Mouse (Mus musculus) embryonic facial prominence, embryonic 11.5 days (tissue): ENCODE results near the gene Oxsr1. TPM values are rescaled to one million over a fixed set of nuclear protein-coding genes. Genes with fewer than 3 reads are reported as not detected.

Experiments used
- ATAC-seq: fragments of 200-750 bp; cut with Nextera tagmentation; replicated peaks from 2 replicates; pipeline ENCODE4 v1.8.0; 2017; ENCODE audit warnings: low read depth; ENCODE audit not compliant: insufficient number of reproducible peaks, low FRiP score, low TSS enrichment
- DNase-seq: peaks from one replicate; pipeline ENCODE4 v3.0.0-alpha.2; 2015; ENCODE audit warnings: low spot score
- H3K27ac ChIP-seq: fragments of 300-500 bp; sonication (generic); replicated peaks from 2 replicates; pipeline ENCODE4 v1.5.1; 2014; ENCODE audit warnings: mild to moderate bottlenecking, low read depth, low read length, control low read depth
- H3K27me3 ChIP-seq: fragments of 300-500 bp; sonication (generic); 2 replicates; pipeline ENCODE4 v1.6.1; 2014; ENCODE audit warnings: mild to moderate bottlenecking, low read length, moderate library complexity, mixed read lengths; ENCODE audit not compliant: control insufficient read depth, insufficient read depth
- H3K36me3 ChIP-seq: fragments of 300-500 bp; sonication (generic); replicated peaks from 2 replicates; pipeline ENCODE4 v1.6.1; 2014; ENCODE audit warnings: low read depth, mild to moderate bottlenecking, low read length, moderate library complexity, mixed read lengths; ENCODE audit not compliant: control insufficient read depth, insufficient read depth
- H3K4me1 ChIP-seq: fragments of 300-500 bp; sonication (generic); 2 replicates; pipeline ENCODE4 v1.6.1; 2014; ENCODE audit warnings: low read length, mixed read lengths; ENCODE audit not compliant: control insufficient read depth, insufficient read depth
- H3K4me2 ChIP-seq: fragments of 300-500 bp; sonication (generic); 2 replicates; pipeline ENCODE4 v1.6.1; 2014; ENCODE audit warnings: low read depth, mild to moderate bottlenecking, control low read depth, low read length, moderate library complexity
- H3K4me3 ChIP-seq: fragments of 300-500 bp; sonication (generic); 2 replicates; pipeline ENCODE4 v1.5.1; 2014; ENCODE audit warnings: low read depth, low read length, control low read depth
- H3K9ac ChIP-seq: fragments of 300-500 bp; sonication (generic); replicated peaks from 2 replicates; pipeline ENCODE4 v1.6.1; 2014; ENCODE audit warnings: mild to moderate bottlenecking, control low read depth, low read length
- H3K9me3 ChIP-seq: fragments of 300-500 bp; sonication (generic); replicated peaks from 2 replicates; pipeline ENCODE4 v1.6.1; 2016; ENCODE audit warnings: mild to moderate bottlenecking, low read length, inconsistent platforms, mixed read lengths; ENCODE audit not compliant: control insufficient read depth
- WGBS: fragments of 180-500 bp; shearing (Covaris S2); extraction: QIAGEN DNeasy Blood & Tissue Kit; methylation state at CpG from one replicate; pipeline ENCODE4 v1.1.7; 2014; 5-methylcytosine and 5-hydroxymethylcytosine counted together
- polyA plus RNA-seq: library from polyadenylated mRNA; unstranded; fragments of >200 nt; fragmentation: Nextera tagmentation; extraction: Ambion mirVana; gene quantifications from 2 replicates; pipeline ENCODE4 v1.2.1, GENCODE M21; 2014

The Oxsr1 gene
- polyA plus RNA-seq, 1 experiment from 2014 or later, result 15.0 TPM

DNA sequence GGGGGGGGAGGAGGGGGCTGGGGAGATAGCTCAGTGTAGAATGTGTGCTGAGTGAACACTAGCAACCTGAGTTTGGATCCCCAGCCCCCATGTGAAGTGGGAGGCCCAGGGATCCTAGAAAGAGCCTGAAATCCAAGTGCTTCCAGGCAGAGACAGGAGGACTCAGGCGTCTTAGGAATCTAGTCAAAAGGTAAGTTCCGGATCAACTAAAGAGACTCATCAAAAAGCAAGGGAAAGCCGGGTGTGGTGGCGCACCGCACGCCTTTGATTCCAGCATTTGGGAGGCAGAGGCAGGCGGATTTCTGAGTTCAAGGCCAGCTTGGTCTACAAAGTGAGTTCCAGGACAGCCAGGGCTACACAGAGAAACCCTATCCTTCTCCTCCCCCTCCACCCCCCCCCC, 1.8 kb downstream of the Oxsr1 start:
- DNase-seq (no peak), ATAC-seq (no peak)
- Histone ChIP-seq H3K9ac (no peak overlapping the region), H3K27ac (no peak overlapping the region), H3K36me3 (no peaks in the 10 kb centered on the region), H3K4me2 (no peak overlapping the region), H3K9me3 (no peaks in the 10 kb centered on the region), H3K4me1 (no peaks in the 10 kb centered on the region), H3K4me3 (no peak overlapping the region), H3K27me3 (no peaks in the 10 kb centered on the region)
- 81% methylated on average over 7 of the region's 7 CpGs for WGBS

DNA sequence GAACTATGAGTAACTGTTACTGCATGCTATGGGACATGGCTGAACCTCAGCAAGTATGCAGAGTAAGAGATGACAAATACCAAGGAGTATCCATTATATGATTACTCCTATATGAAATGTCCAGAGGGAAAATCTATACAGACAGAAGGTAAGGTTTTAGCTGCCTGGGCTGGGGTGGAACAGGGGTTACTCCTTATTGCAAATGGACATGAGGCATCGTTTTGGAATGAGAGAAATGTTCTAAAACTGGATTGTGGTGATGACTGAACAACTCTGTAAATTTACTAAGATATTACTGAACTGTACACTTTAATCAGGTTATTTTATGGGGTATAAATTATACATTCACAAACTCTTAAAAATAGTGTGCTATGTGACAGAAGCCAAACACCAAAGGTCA, 3.3 kb downstream of the Oxsr1 start:
- 88% methylated on average over 1 of the region's 1 CpGs for WGBS
- Histone ChIP-seq H3K4me3 (no peak overlapping the region), H3K27ac (no peak overlapping the region), H3K9ac (no peak overlapping the region), H3K36me3 (no peaks in the 10 kb centered on the region), H3K4me1 (no peaks in the 10 kb centered on the region), H3K9me3 (no peaks in the 10 kb centered on the region), H3K4me2 (no peak overlapping the region), H3K27me3 (no peaks in the 10 kb centered on the region)
- DNase-seq, result no peak
- ATAC-seq, result no peak

DNA sequence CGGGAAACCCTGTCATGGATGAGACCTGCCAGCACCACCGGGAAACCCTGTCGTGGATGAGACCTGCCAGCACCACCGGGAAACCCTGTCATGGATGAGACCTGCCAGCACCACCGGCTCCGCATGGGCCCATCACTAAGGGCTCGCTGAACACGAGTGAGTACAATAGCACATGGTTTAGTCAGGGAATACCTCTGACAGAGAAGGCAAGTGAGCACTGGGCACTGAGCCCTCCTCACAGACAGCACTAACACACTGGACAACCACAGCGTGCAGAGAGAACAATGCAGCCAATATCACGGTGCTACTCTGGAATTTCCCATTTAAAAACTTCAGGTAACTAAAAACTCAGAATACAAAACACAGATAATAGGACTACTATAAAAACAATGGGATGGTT, 9.1 kb downstream of the Oxsr1 start:
- Histone ChIP-seq H3K9me3 (no peaks in the 10 kb centered on the region), H3K4me2 (no peak overlapping the region), H3K36me3 (no peaks in the 10 kb centered on the region), H3K27ac (no peak overlapping the region), H3K4me1 (no peaks in the 10 kb centered on the region), H3K27me3 (no peaks in the 10 kb centered on the region), H3K4me3 (no peak overlapping the region), H3K9ac (no peak overlapping the region)
- WGBS, result 95% methylated on average over 10 of the region's 10 CpGs
- ATAC-seq (no peak), DNase-seq (no peak)

DNA sequence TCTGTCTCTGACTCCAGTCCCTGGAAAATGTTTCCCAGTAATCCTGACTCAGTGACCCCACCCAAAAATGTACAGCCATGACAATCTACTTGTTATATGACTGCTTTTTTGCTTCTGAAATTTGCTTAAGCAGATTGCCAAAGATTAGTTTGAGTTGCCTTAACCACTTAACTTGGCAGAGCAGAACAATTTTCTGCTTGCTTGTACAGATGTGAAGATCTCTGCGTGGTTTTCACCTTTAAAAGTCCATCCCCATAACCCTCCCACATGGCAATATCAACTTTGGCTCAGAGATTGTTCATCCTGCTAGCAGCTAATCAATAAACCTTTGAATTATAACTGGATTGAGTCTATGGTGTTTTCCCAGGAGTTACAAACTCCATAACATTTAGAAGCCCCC, 13.2 kb downstream of the Oxsr1 start:
- Histone ChIP-seq H3K36me3 (no peaks in the 10 kb centered on the region), H3K9me3 (no peaks in the 10 kb centered on the region), H3K4me3 (no peak overlapping the region), H3K4me1 (no peaks in the 10 kb centered on the region), H3K9ac (no peak overlapping the region), H3K27me3 (no peaks in the 10 kb centered on the region), H3K4me2 (no peak overlapping the region), H3K27ac (no peak overlapping the region)
- DNase-seq, result no peak
- ATAC-seq, result no peak
- WGBS, result 85% methylated on average over 1 of the region's 1 CpGs

DNA sequence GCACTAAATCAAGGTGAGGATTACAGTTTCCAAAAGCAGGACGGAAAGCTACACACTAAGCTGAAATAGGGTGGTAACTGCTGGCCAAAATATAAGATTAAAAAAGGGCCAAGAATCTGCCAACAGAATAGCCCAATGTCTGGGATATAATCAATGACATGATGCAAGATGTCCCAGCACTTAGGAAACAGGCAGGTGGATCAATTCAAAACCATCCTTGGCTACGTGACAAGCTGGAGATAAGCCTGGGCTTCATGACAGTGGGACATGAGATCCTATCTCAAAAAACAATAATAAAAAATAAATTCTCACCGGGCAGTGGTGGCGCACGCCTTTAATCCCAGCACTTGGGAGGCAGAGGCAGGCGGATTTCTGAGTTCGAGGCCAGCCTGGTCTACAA, 16.4 kb downstream of the Oxsr1 start:
- Histone ChIP-seq H3K4me1 (no peaks in the 10 kb centered on the region), H3K27ac (no peak overlapping the region), H3K4me2 (no peak overlapping the region), H3K36me3 (no peaks in the 10 kb centered on the region), H3K27me3 (no peaks in the 10 kb centered on the region), H3K4me3 (no peak overlapping the region), H3K9me3 (no peaks in the 10 kb centered on the region), H3K9ac (no peak overlapping the region)
- DNase-seq (no peak), ATAC-seq (no peak)
- 93% methylated on average over 7 of the region's 7 CpGs for WGBS

DNA sequence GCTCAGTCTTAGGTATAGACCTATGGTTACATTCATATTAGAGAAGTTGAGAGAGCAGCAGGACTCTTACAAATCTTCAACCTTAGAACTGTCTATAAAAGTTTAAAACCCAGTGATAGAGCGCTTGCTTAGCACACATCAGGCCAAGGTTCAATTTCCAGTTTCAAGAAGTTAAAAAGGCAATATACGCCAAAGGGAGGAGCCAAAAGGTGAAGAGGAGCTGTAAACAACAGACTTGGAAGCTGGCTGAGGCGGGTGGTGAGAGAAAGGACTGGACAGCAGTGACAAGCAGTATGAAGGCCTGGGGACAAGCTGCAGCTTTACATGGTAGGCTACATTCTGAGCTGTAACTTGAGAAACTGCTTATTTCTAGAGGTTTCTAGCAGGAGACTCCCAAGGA, 23.7 kb downstream of the Oxsr1 start:
- no peak overlapping the region for H3K4me3 ChIP-seq
- DNase-seq, result no peak
- no peak for ATAC-seq
- H3K36me3 ChIP-seq, result no peaks in the 10 kb centered on the region
- H3K27me3 ChIP-seq, result no peaks in the 10 kb centered on the region
- WGBS, result 89% methylated on average over 3 of the region's 3 CpGs
- H3K4me2 ChIP-seq, result no peak overlapping the region
- H3K9ac ChIP-seq, result no peak overlapping the region
- H3K4me1 ChIP-seq, result no peaks in the 10 kb centered on the region
- H3K9me3 ChIP-seq, result no peaks in the 10 kb centered on the region
- H3K27ac ChIP-seq, result no peak overlapping the region

DNA sequence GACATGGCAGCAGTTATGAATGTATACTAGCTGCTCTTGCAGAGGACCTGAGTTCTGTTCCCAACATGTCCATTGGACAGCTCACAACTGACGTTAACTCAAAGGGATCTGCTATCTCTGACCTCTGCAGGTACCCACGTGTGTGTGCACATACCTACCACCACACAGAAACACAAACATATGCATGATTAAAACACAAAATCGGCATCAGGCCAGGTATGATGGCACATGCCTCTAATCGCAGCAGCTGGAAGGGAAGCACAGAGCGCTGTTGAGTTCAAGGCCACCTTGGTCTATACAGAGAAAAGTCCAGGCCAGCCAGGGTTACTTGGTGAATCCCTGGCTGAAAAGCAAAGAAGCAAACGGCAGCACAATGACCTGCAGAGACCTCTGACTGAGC, 24.5 kb downstream of the Oxsr1 start:
- WGBS, result 89% methylated on average over 6 of the region's 6 CpGs

DNA sequence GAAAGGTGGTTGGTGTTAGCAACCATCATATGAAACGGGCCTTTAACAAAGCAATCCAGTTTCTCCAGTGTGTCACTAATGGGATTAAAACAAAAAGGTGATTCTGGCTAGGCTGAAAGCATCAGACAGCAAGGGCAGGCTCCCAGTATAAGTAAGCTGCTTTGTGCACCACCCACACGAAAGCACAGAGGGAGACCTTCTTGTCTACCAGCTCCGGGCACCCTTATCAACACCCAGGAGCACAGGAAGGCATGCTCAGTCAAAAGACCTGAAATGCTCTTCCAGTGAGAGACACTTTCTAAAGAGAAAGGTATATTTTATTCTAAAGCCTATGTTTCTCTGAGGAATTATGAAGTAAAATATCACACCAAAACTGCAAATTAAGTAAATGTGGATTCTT, 31.4 kb downstream of the Oxsr1 start:
- no peaks in the 10 kb centered on the region for H3K9me3 ChIP-seq
- WGBS, result 87% methylated on average over 3 of the region's 3 CpGs
- H3K27me3 ChIP-seq, result no peaks in the 10 kb centered on the region
- H3K4me3 ChIP-seq, result no peak overlapping the region
- no peak overlapping the region for H3K9ac ChIP-seq
- ATAC-seq (no peak), DNase-seq (no peak)
- no peaks in the 10 kb centered on the region for H3K36me3 ChIP-seq
- H3K27ac ChIP-seq, result no peak overlapping the region
- no peaks in the 10 kb centered on the region for H3K4me1 ChIP-seq
- no peak overlapping the region for H3K4me2 ChIP-seq

More for the DNA sequence above, 24.5 kb downstream of the Oxsr1 start:
- Histone ChIP-seq H3K9me3 (no peaks in the 10 kb centered on the region), H3K27ac (no peak overlapping the region), H3K9ac (no peak overlapping the region), H3K4me1 (no peaks in the 10 kb centered on the region), H3K4me3 (no peak overlapping the region), H3K36me3 (no peaks in the 10 kb centered on the region), H3K4me2 (no peak overlapping the region), H3K27me3 (no peaks in the 10 kb centered on the region)
- no peak for ATAC-seq
- DNase-seq, result no peak
